Mouse (Mus musculus) spleen, adult 12 weeks (tissue): ENCODE measurements at regions not wholly inside any gene's neighbourhood (a gene's known extent, or its start where the extent isn't known, plus 50 kb on each side); places are given as distances from the start of the nearest gene placed in this dataset.
A peak's percentile ranks its signal among the peaks of the same experiment; 100 is the strongest.

Experiments used
- DNase-seq: peaks from one replicate; pipeline ENCODE4 v3.0.0; 2022; ENCODE audit warnings: low spot score

DNA sequence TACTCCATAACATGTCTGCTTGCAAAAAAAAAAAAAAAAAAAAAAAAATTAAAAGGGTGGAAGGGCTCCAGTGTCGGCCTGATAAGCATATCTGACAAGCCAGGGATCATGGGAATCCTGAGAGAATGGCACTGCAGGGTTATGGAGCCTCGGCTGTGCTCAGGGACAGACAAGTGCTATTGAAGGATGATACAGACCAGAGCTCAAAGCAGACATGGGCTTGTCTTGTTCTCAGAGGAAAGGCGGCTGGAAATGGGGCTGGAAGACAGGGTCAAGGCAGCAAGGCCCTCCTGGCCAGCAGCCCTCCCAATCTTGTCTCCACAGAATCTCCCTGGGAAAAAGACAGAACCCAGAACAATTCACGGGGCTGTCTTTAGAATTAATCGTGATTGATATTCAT is 449.0 kb downstream of the Insc start:
- DNase-seq: no peak

DNA sequence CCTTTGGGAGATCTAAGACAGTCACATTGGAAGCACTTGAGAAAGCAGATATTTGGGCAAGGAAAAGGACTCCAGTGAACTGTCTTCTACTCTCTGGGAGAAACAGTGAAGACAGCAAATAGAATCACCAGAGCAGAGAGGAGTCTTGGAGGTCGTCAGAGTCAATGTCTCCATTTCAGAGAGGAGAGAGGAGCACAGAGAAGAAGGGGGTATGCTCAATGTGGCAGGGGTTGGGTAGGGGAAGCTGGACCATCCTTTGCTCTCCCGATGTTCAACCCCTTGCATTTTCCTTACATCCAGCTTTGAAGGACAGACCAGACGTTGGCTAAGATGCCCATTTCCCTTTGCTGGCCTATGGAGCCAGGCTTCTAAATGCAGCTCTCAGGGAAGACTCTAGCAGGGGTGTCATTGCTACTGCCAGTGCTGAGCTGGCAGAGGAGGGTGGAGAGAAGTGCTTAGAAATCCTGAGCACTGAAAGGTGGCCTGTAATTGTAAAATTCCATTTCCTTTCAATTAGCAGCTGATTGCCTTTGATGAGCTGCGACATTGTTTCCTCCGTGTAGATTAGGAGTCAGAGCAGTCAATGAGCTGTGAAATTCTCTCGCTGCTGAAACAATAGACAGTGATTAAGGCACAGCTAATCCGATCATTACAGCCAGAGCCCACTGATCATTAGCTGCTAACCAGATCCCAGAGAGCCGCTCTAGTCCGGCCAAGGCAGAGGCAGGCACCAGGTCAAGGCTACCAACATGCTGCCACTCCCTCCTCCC is 449.7 kb downstream of the Insc start:
- DNase-seq: no peak

DNA sequence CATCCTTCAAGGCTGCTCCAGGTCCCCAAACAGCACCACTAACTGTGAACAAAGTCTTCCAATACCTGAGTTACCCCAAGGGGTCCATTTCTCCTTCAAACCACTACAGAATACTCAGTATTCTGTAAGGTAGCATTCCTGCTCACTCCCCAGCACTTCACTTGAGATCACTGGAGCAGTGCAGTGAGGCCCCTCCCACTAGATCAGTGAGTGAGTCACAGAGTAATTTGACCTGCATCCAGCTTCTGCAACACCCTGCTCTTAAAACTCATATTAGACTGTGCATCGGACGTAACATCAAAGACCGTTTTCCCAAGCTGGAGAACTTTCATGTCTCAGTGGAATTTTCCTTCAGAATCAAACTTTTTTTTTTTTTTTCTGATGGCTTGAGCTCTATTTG is 461.4 kb downstream of the Insc start:
- no peak for DNase-seq

DNA sequence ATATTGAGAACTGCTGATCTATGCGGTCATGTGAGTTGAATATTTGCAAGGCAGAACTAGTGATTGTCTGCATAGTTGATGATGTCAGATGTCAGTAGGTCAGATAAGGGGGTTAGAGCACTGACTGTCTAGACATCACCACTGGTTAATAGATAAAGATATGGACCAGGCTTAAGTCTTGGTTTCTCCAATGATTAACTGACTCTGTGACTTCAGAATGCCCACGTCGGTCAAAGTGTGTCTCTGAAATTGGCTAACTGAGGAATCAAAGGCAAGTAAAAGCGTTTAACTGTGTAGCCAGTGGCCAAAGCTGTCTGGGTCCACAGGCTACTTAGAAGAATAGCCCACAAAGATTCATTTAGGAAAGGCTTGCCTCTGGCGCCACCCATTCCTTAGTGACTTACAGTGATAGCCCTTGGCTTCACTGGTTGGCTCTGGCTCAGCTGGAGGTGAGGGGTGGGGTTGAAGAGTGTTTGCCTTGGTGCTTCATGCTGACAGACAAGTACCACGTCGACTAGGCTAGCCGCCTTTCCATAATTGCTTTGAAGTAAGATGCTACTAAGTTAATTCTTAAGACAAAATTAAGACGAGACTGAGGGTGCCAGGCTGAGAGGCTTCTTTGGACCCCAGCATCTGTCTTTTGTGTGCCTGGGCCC is 463.1 kb downstream of the Insc start:
- DNase-seq: no peak

DNA sequence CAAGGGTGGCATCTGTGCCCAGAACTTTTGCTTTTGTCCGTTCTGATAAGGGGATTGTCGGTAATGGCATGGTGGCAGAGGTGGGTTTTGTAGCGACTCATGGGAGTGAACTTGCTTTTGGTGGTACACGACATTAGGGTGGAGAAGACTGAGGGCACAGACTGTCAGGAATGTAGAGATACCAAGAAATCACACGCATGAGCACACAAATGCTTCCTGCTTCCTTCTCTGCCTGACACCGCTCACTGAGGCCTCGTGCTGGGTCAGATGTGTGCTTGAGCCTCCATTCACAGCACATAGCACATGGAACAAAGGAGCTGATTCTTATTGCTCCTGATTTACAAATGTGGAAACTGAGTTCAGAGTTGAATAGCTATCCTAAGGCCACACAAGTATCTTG is 465.3 kb downstream of the Insc start:
- no peak for DNase-seq

DNA sequence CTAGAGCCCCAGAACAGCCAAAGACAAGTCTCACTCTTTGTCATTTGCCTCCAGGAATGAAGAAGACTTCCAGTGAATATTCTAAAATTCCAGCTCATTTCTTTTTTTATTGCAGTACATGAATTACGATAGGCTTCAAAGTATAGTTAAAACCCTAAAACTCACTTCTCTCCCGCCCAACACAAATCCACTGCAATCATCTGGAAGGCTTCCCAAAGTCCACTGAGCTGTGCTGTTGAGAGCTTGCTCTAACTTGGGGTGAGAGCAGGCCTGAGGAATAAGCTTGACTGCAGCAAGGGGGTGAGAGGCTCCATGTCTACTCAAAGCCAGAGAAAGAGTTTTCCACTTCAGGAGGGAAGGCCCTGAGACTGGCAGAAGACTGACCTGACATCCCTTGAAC is 466.5 kb downstream of the Insc start:
- no peak for DNase-seq

DNA sequence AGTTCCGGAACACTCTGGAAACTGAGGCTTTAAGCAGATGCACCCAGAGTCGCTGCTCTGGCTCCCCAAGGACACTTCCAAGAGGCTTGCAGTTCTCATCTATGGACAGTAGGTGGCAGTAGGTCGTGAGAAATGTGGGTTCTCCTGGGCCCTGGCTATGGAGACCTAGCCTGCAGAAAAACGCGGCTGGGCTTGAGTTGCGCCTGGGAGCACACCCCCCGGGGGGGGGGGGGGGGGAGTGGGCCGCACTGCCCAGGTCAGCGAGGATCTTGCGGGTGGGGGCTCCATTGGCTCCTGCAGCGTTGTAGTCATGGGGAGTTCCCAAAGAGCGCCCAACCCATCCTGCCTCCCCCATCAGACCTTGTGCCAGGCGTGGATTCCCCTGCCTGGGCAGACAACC is 473.3 kb downstream of the Insc start:
- peak; percentile 21 for DNase-seq

DNA sequence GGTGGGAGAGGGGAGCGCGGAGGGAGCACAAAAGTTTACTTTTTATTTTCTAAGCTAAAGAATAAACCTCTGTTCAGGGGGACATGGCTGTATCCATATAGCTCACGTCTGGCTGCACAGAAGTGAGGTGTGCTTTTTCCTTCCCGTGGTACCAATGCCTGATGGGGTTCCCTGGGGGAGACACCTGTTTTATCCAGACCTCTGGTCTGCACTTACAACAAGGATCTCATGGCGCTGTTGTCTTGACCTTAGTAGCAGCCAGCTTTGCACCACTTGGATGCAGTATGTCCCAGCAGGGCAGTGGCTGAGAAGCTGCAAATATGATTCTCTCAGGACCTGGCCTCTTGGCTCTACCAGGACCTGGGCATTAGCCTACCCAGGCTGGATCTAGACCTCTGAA is 473.8 kb downstream of the Insc start:
- DNase-seq: no peak

DNA sequence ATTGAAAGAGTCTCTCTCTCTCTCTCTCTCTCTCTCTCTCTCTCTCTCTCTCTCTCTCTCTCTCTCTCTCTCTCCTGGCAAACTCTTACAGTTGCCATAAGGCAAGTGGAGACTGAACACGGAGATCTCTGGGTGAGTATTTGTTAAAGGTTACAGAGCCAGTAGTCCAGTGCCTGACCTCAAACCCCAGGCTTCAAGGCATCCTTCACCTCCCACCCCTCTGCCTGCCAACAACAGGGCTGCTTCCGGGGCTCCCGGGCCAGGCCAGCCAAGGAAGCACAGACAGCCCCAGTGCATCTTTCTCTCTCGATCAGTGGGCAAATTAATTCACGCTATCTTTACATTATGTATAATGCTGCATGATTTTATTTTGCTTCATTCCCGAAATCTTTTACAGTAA is 474.2 kb downstream of the Insc start:
- DNase-seq: no peak

DNA sequence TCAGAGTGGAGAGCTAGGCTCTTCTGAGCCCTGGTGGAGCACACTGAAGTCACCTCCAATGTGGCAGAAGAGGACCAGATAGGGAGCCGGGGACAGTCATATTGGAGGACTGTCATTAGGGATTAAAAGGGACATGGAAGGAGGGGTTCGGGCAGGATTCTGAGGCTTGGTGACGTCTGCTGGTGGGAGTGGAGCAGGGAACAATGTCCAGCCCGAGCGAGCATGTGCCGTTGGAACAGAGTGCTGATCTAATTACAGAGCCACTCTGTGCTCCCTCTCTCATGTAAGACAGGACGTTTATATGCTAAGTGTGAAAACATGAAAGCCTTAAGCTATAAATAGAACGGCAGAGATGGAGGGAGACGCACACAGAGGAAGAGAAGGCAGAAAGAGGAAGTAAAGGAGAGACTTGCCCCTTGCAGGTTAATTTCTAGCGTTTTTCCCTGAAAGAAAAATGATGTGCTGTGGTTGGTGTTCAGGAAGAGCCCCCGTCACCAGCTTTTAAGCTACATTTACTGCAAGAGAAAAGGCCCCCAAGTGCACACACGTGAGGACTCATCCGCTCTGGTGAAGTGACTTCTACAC is 475.2 kb downstream of the Insc start:
- no peak for DNase-seq

DNA sequence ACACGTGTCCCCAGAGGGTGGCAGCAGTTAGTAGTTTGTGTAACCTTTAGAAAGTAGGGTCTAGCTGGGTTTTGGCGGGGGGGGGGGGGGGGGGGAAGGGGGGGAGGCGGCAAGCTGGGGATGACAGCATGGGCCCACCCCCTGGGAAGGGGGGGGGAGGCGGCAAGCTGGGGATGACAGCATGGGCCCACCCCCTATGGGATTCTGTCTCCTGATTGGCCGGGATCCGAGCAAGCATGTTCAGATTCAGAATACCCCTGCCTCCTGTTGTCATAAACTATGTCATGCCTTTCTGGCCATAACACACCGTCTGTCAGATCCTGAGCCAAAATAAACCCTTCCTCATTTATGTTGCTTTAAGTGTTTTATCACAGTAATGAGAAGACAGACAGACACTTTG is 479.1 kb downstream of the Insc start:
- DNase-seq: no peak

DNA sequence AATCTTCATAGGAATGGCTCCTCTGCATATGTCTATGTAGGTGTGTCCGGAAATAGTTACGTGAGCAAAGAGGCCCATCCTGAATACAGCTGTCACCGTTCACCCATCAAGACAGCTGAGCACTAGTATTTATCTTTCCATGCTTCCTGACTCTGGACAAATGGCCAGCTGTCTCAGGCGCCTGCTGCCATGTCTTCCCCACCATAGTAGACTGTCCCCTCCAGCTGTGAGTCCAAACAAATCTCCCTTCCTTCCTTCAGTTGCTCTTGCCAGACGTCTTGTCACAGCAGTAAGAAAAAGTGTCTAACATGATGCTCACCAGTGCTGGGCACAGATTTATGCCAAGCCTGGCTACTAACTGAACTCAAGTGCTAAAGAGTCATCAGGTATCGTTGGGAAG is 487.0 kb downstream of the Insc start:
- DNase-seq: no peak

DNA sequence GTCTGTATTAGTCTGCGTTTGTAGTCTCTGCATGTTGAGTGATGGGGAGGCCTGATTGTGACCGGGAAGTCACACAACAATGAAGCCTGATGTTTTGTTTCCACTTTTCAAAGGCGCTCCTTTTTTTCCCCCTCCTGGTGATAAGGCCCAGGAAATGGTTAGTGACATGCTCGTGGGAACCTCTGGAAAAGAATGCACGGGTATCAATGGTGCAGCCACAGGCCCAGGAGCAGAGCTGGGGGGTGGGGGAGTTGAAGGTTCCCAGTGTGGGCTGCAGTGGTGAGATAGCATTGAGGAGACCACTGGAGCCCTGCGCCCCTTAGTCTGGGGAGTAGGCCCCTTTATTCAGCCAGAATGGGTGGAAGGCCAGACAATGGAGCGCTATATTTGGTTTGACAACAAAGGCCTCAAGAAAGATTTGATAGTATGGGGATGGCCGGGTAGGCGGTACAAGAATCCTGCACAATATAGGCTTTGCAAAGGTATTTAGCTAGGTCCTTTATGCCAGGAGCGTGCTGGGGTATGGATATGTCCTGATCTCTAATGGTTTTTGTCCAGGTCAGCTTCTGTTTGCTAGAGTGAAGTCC is 490.4 kb downstream of the Insc start:
- DNase-seq: no peak

DNA sequence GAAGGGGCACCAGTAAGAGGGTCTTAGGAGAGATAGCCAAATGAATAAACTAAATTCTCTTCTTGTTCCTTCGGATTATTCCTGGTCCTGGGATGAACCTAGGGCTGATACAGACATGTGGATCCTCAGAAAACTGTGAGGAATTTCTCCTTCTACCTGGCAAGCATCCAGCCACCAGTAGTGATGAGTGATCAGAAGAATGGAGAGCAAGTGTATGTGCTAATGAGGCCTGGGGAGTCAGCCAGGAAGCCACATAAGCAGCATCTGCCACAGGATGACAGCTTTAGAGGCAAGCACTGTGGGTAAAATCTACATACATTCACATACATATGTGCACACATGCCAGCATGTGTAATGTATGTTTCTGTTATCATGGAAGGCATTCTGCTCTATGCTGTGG is 493.6 kb downstream of the Insc start:
- DNase-seq: no peak

DNA sequence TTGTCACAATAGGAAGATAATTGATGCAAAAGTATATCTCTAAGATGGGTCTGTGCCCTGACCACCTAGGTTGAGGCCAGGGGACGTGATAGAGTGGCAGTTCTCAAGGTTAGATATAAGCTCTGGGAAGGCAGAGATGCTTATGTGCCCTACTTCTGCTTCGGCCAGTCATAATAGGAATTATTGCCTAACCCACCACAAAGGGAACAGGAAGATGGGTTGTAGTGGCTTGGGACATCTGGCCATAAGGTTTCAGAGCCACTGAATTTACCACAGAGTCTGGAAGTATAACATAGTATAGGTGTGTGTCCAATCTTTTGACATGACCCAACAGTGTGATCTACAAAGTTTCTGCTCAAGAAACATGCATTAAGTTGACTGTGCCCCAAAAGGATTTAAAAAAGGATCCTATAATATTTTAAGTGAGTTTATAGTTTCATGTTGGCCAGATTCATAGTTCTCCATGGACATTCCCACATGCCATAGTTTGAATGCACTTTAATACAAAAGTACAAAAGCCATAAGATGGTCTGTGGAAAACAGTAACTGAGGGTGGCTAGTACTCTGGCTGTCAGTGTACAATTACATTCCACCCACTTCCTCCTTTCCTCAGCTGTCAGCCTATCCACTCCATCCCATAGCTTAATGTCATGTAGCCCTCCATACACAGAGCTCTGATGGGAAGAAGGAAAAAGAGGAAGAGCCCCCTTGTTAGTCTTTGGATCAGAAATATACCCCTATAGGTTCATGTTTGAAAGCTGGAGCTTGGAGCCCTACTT is 508.3 kb downstream of the Insc start:
- DNase-seq: no peak

DNA sequence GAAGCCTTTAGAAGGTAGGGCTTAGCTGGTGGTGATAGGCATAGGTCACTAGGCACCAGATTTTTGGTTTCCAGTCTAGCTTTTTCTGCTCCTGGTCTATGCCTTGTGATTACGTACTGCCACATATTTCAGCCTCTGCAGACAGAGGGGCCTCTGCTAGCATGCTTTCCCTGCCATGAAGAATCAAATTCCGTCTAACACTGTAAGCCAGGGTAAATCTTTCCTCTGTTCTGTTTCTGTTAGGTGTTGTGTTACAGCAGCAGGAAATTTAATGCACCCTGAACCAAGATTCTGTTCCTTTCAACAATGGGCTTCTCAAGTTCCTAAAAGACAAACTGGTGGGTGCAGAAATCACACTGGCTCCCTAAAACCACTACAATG is 508.9 kb downstream of the Insc start:
- no peak for DNase-seq

DNA sequence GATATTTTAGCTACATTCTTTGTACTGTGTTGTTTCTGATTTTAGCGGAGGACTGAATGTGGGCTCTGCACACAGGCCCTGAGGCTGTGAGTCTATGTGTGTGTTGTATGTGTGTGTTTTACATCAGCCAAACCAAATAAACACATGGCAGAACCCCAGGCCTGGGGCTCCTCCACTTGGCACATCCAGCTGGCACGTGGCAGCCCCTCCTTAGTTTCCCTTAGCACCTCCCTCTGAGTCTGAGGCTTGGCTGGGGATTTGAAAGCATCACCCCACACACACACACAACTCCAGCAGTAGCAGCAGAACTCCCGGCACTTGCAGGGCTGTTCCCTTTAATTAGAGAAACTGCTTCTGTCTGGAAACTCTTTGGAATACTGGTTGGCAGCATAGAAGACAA is 515.1 kb downstream of the Insc start:
- no peak for DNase-seq

DNA sequence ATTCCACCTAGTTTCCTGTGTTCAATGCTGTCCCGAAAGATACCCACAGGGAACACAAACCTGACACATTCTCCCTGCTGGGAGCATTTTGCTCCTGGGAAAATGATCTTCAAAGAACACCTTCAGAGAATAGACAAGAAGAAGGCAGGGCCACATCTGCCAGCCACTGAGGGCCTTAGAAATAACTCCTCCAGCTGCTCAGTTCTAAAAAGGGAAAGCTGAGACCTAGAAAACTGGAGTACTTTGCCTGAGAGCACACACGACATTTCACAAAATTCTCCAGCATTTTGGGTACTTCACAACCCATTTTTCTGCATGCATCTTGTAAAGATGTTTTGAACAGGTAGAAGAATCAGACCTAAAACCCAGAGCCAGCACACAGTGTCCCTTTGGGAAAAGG is 519.6 kb downstream of the Insc start:
- no peak for DNase-seq

DNA sequence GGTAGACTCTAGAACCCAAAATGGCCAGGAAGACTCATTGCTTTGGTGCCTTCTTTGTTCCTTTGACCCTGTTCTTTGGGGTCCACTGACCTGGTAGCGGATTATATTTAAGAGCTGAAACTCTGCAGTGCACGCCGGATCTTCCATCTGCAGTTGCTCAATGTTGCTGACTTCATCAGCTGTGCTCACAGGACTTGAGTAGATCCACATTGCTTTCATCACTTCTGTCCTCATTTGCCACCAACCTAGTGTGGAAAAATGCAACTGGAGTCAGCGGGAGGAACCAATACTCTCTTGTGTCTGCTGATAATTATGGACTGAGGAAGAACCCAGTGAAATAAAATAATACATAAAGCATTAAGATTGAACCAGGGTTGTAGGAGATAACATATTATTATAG is 522.6 kb downstream of the Insc start:
- no peak for DNase-seq

DNA sequence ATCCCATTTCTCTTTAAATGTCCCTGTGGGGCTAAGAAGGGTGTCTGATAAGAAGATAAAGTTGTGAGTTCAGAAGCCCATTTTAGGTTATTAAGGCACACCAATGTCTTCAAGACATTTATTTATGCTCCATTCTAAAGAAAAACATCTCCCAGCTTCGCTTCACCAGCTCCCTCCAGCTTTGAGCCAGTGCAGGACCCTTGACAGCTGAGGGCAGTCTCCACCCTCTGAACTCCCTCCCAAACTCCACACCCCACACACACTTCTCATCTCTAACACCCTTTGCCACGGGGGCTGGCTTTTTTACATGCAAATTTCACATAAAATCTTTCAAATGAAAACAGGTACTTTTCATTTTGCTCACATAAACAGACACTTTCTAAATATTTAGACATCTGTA is 527.3 kb downstream of the Insc start:
- DNase-seq: no peak

DNA sequence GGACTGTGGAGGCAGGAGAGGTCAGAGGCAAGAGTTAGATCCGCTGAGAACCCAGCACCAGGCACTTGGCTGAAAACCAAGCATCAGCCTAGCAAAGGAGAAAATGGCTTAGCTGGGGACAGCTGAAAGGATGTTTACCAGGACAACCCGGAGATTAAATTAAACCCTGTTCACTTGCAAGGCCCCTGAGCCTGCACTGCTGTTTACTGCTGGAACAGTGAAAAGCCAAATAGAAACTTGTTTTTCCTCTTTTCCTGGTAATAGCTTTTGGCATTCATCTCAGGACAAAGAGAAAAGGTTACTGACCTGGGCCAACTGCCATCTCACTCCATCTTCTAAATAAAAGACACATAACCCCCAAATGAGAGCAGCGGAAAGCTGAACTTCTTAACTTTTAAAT is 531.3 kb downstream of the Insc start:
- no peak for DNase-seq

DNA sequence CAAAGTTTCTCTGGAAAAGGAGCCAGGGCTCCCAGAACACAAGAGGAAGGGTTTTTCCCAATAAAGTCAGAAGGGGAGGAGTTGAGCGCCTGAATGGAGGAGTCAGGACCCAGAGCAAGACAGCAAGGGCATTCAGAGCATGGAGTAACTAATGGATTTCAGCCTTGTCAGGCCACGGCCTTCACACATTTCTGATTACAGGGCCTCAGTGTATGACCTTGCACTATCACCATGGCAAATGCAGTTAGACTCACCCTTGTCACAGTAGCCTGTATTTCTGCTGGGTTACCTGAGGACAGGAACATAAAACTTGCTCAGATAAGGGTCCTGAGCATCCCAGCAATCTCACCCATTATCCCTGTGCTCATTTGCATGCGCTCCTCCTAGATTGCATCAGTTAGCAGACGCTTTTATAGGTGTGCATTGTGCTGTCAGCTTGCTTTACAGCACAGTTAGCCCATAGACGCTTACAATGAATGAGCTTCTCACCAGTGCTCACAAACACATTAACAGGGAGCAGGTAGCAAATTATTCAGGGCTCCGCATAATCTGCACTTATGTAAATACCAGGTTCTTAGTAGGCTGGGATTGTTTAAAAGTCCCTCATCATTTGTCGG is 547.4 kb downstream of the Insc start:
- no peak for DNase-seq
